Mouse (Mus musculus): ENCODE data around the gene Gak. TPM values are rescaled to one million over a fixed set of nuclear protein-coding genes. Genes with fewer than 3 reads are reported as not detected.

Gene Gak
- total and polyA plus RNA-seq, 3 experiments, result 49.9 to 67.3 (median 65.2) TPM

GRCm38 (mm10) chr5:108659698-108660631 lies 30.4 kb upstream of the Gak start, which contains the start of gene Idua:
Gene Idua (plus strand): TSS chr5:108660331.
- peak within 1 kb of the TSS; percentile 58 to 90 (median 72) for H3K4me3 ChIP-seq (replicated peaks in 1 of 3; ENCODE audit: low read depth in 2 of 3, low read length in 2 of 3, poor library complexity in 1 of 3)
- in situ Hi-C loops (cut with MboI; ENCODE audit: low pct_ligation_motif_present, low pct_unique_long_range_greater_than_20kb, low sequenced_read_pairs), result loop anchor here (25.0 kb wide), 1 partner anchor 223 kb away; the partner anchor contains the start of genes Atp5k and Mfsd7a
- dilution Hi-C loops (cut with MboI; ENCODE audit: extremely low pct_ligation_motif_present, extremely low pct_unique_long_range_greater_than_20kb, low sequenced_read_pairs), result no loop called here
- H3K4me2 ChIP-seq (ENCODE audit: insufficient read depth, low read depth, poor library complexity, severe bottlenecking), result peak within 1 kb of the TSS; percentile 30
- H3K4me1 ChIP-seq (ENCODE audit: control insufficient read depth in 1 of 2, insufficient read depth in 2 of 2), result peaks cover 6 to 23% of the 10 kb centered on the region in 2 experiments
- no peak within 1 kb of the TSS for H3K27ac ChIP-seq (ENCODE audit: insufficient read depth, low read depth)
- no peaks in the 10 kb centered on the region for H3K9me3 ChIP-seq (replicated peaks; ENCODE audit: low read length)
- DNase-seq (ENCODE audit: extremely low read depth), result no peak
- no peaks in the 10 kb centered on the region for H3K79me2 ChIP-seq (replicated peaks; ENCODE audit: control insufficient read depth, extremely low read depth, insufficient read depth, poor library complexity, severe bottlenecking)
- H3K36me3 ChIP-seq (replicated peaks in 1 of 2; ENCODE audit: control insufficient read depth in 1 of 2, insufficient read depth in 1 of 2, low read length in 1 of 2), result peaks cover 25 to 35% of the 10 kb centered on the region in 2 experiments
- H3K9ac ChIP-seq (ENCODE audit: insufficient read depth, low read depth), result peak within 1 kb of the TSS; percentile 79
- TF ChIP-seq ZNF384 (IDR thresholded peaks at IDR 0.05; ENCODE audit: low read depth, low read length), result no peak
- TF ChIP-seq HCFC1 (IDR thresholded peaks at IDR 0.05; ENCODE audit: low read depth, low read length), result no peak
- TF ChIP-seq TBP (conservative IDR thresholded peaks at IDR 0.05; ENCODE audit: low read depth, low read length), result no peak
- TF ChIP-seq MEF2A (IDR thresholded peaks at IDR 0.05; ENCODE audit: borderline replicate concordance, low read depth, low read length), result no peak
- TF ChIP-seq PAX5 (IDR thresholded peaks at IDR 0.05; ENCODE audit: low read length), result no peak
- TF ChIP-seq ETS1 (conservative IDR thresholded peaks at IDR 0.05; ENCODE audit: low read depth, low read length), result no peak
- TF ChIP-seq POLR2AphosphoS2 (IDR thresholded peaks at IDR 0.05; ENCODE audit: low read depth, low read length), result no peak
- no peak for TF ChIP-seq CHD1 (IDR thresholded peaks at IDR 0.05; ENCODE audit: low read depth, low read length)
- TF ChIP-seq CTCF (conservative IDR thresholded peaks at IDR 0.05 in 1 of 2, IDR thresholded peaks at IDR 0.05 in 1 of 2; ENCODE audit: low read depth in 2 of 2, low read length in 2 of 2), result no peak
- no peak for TF ChIP-seq BHLHE40 (IDR thresholded peaks at IDR 0.05; ENCODE audit: low read depth, low read length)
- TF ChIP-seq ZC3H11A (IDR thresholded peaks at IDR 0.05; ENCODE audit: low read depth, low read length), result no peak
- no peak for TF ChIP-seq ZMIZ1 (IDR thresholded peaks at IDR 0.05; ENCODE audit: low read depth, low read length)
- peaks cover 6% of the 10 kb centered on the region for H3K27me3 ChIP-seq (replicated peaks)

GRCm38 (mm10) chr5:108658611-108659010 lies 29.1 kb upstream of the Gak start:
- Histone ChIP-seq H3K4me2 (ENCODE audit: insufficient read depth, low read depth, poor library complexity, severe bottlenecking) (no peak overlapping the region), H3K9ac (ENCODE audit: insufficient read depth, low read depth) (no peak overlapping the region), H3K4me1 (ENCODE audit: control insufficient read depth in 1 of 2, insufficient read depth in 2 of 2) (peaks cover 6 to 23% of the 10 kb centered on the region in 2 experiments), H3K9me3 (replicated peaks; ENCODE audit: low read length) (no peaks in the 10 kb centered on the region), H3K36me3 (replicated peaks in 1 of 2; ENCODE audit: control insufficient read depth in 1 of 2, insufficient read depth in 1 of 2, low read length in 1 of 2) (peaks cover 39 to 49% of the 10 kb centered on the region in 2 experiments), H3K79me2 (replicated peaks; ENCODE audit: control insufficient read depth, extremely low read depth, insufficient read depth, poor library complexity, severe bottlenecking) (no peaks in the 10 kb centered on the region), H3K27ac (ENCODE audit: insufficient read depth, low read depth) (no peak overlapping the region), H3K27me3 (replicated peaks) (peaks cover 3% of the 10 kb centered on the region), H3K4me3 (replicated peaks in 1 of 3; ENCODE audit: low read depth in 2 of 3, low read length in 2 of 3, poor library complexity in 1 of 3) (no peak overlapping the region)
- no peak for DNase-seq (ENCODE audit: extremely low read depth)
- dilution Hi-C loops (cut with MboI; ENCODE audit: extremely low pct_ligation_motif_present, extremely low pct_unique_long_range_greater_than_20kb, low sequenced_read_pairs) (no loop called here), in situ Hi-C loops (cut with MboI; ENCODE audit: low pct_ligation_motif_present, low pct_unique_long_range_greater_than_20kb, low sequenced_read_pairs) (loop anchor here (25.0 kb wide), 1 partner anchor 221 kb away; the partner anchor contains the start of genes Atp5k and Mfsd7a)
- TF ChIP-seq USF1 (IDR thresholded peaks at IDR 0.05; ENCODE audit: low read depth, low read length), result no peak

Measured in CH12.LX (cell line).